Comparison of ENCODE assay signal across 19 mouse cellular contexts in the genomic region with DNA sequence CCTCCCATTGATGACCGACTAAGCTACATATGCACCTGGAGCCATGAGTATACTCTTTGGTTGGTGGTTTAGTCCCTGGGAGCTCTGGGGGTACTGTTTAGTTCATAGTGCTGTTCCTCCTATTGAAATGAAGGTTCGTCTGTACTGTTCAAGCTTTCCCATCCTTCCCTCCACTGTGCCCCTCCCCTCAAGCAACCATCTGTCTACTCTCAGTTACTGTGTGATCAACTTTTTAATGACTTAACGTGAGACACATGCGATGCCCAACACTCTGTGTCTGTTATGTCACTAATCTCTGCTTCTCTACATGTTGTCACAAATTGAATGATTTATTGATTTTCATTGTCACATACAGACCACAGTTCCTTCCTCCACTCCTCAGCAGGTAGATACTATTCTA.
"Had no signal": no experiment of that assay in that cellular context is flagged by ENCODE, and none has a peak within 500 bp of the region (broad histone marks: within the 10 kb centered on the region; RNA-seq: fewer than 3 reads in every experiment).

No protein-coding gene starts in this region.

- H3K9me3 ChIP-seq: liver, embryonic 13.5 days; midbrain, embryonic 15.5 days had no signal

- H3K36me3 ChIP-seq: midbrain, embryonic 15.5 days; neural tube, embryonic 15.5 days had no signal

- H3K4me3 ChIP-seq: layer of hippocampus, adult 2 months; liver, embryonic 13.5 days; midbrain, embryonic 15.5 days; myocyte; neural tube, embryonic 15.5 days had no signal

- H3K27ac ChIP-seq: kidney, postnatal 0 days; layer of hippocampus, adult 2 months; liver, embryonic 13.5 days; midbrain, embryonic 15.5 days; neural tube, embryonic 15.5 days; stomach, postnatal 0 days had no signal

- H3K9ac ChIP-seq: liver, embryonic 13.5 days; midbrain, embryonic 15.5 days; neural tube, embryonic 15.5 days had no signal

- H3K4me2 ChIP-seq: liver, embryonic 13.5 days; midbrain, embryonic 11.5 days; midbrain, embryonic 15.5 days; neural tube, embryonic 15.5 days had no signal

- DNase-seq: kidney, postnatal 25 days; layer of hippocampus, adult 9-11 months; liver, embryonic 13.5 days; lung, adult 2 months; lung, postnatal 14 days; lung, postnatal 4 days; right cerebral cortex, adult 18-20 months; right cerebral cortex, postnatal 14 days; right cerebral cortex, postnatal 4 days; thymus, adult 2 months; thymus, postnatal 14 days; thymus, postnatal 4 days had no signal

- H3K27me3 ChIP-seq: liver, embryonic 13.5 days; midbrain, embryonic 15.5 days; neural tube, embryonic 15.5 days had no signal

- ATAC-seq: midbrain, embryonic 15.5 days had no signal

- H3K4me1 ChIP-seq: midbrain, embryonic 15.5 days; neural tube, embryonic 15.5 days had no signal
